Mouse (Mus musculus) adrenal gland, adult 8-10 months (tissue): ENCODE data around the gene Anapc5. TPM values are rescaled to one million over a fixed set of nuclear protein-coding genes. Genes with fewer than 3 reads are reported as not detected.

Experiments
- DNase-seq: peaks from one replicate; pipeline ENCODE4 v3.0.0; 2022
- total RNA-seq, 4 experiments: library from RNA; stranded (reverse); gene quantifications; 2 replicates each; pipeline ENCODE4 v1.2.4; 2022

Anapc5 gene
- total RNA-seq, result 100 to 1,000 TPM; 157 to 222 (median 203) TPM

- peak; percentile 90 for DNase-seq
Observed at GRCm38 (mm10) chr5:122820777-122821523, at the start of gene Anapc5. Anapc5 (minus strand) TSS chr5:122821339.

- no peak for DNase-seq
Observed at GRCm38 (mm10) chr5:122863053-122863452, 41.9 kb upstream of the Anapc5 start.

GRCm38 (mm10) chr5:122855858-122856257, 34.7 kb upstream of the Anapc5 start:
- DNase-seq, result no peak

GRCm38 (mm10) chr5:122852611-122853010, 31.5 kb upstream of the Anapc5 start:
- no peak for DNase-seq

GRCm38 (mm10) chr5:122850319-122851002, 29.3 kb upstream of the Anapc5 start:
- peak; percentile 31 for DNase-seq

GRCm38 (mm10) chr5:122849521-122850318, 28.6 kb upstream of the Anapc5 start, which contains the start of gene Rnf34:
Rnf34 (plus strand) TSS chr5:122850048.
- peak; percentile 97 for DNase-seq

- DNase-seq, result no peak
Observed at GRCm38 (mm10) chr5:122843799-122844198, 22.7 kb upstream of the Anapc5 start.

GRCm38 (mm10) chr5:122841126-122841525, 20.0 kb upstream of the Anapc5 start:
- DNase-seq, result no peak

- DNase-seq, result no peak
Observed at GRCm38 (mm10) chr5:122832996-122833395, 11.9 kb upstream of the Anapc5 start.

GRCm38 (mm10) chr5:122832536-122832935, 11.4 kb upstream of the Anapc5 start:
- no peak for DNase-seq

- DNase-seq, result no peak
Observed at GRCm38 (mm10) chr5:122825099-122825498, 4.0 kb upstream of the Anapc5 start.

- DNase-seq, result no peak
Observed at GRCm38 (mm10) chr5:122824450-122824849, 3.3 kb upstream of the Anapc5 start.

GRCm38 (mm10) chr5:122823976-122824375, 2.8 kb upstream of the Anapc5 start:
- DNase-seq, result no peak

- DNase-seq, result no peak
Observed at GRCm38 (mm10) chr5:122822441-122822840, 1.3 kb upstream of the Anapc5 start.

- no peak for DNase-seq
Observed at GRCm38 (mm10) chr5:122821524-122821885, 366 bp upstream of the Anapc5 start.

- DNase-seq, result no peak
Observed at GRCm38 (mm10) chr5:122812699-122813098, 8.4 kb downstream of the Anapc5 start.

- DNase-seq, result no peak
Observed at GRCm38 (mm10) chr5:122811364-122812079, 9.6 kb downstream of the Anapc5 start.

- DNase-seq, result no peak
Observed at GRCm38 (mm10) chr5:122805503-122805902, 15.6 kb downstream of the Anapc5 start.

- no peak for DNase-seq
Observed at GRCm38 (mm10) chr5:122802706-122803105, 18.4 kb downstream of the Anapc5 start.

GRCm38 (mm10) chr5:122801684-122802083, 19.5 kb downstream of the Anapc5 start:
- DNase-seq, result no peak

- no peak for DNase-seq
Observed at GRCm38 (mm10) chr5:122800345-122801010, 20.7 kb downstream of the Anapc5 start.
